Mouse (Mus musculus): ENCODE measurements around the gene Hoxc5.

Gene Hoxc5

DNA sequence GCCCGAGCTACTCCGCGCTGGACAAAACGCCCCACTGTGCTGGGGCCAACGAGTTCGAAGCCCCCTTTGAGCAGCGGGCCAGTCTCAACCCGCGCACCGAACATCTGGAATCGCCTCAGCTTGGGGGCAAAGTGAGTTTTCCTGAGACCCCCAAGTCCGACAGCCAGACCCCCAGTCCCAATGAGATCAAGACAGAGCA, at the start of gene Hoxc5:
TSS of gene Hoxc5 (plus strand) at position 132 of the 199 bp plus-strand sequence.
- no peak for DNase-seq (ENCODE audit: low spot score in 2 of 2)

GRCm38 (mm10) chr15:102917972-102918572, 49.2 kb upstream of the Hoxc5 start:
- DNase-seq (ENCODE audit: low spot score in 2 of 2) = no peak

DNA sequence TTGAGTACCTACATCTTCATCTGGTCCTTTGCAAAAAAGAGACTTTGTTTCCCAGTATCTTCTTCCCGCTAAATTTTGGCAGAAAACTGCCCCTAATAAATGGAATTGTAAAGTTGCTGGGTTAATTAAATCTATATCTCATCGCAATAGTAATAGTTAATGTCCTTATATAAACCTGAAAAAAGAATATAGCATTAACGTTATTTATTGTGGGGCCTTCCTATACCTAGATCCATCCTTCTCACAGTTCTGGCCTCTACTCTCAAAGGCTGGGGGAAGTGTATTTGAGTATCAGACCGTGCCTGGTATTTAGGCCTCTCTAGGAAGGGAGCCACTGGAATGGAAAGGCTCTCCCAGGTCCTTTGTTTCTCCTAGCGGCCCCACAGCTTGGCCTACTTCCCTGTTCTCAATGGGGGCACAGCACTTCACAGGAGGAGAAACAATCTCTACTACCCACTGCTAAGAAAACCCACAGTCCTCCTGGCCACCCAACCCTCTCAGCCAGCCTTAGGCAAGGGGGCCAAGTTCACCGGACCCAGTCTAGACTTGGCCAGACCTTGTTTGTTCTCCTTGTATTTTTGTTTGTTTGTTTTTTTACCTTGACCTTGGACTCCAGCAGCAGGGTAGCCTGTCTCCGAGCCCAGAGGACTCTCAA, 48.5 kb upstream of the Hoxc5 start:
- no peak for DNase-seq (ENCODE audit: low spot score in 2 of 2)

GRCm38 (mm10) chr15:102919336-102920180, 47.7 kb upstream of the Hoxc5 start:
- DNase-seq (ENCODE audit: low spot score in 2 of 2) = no peak

GRCm38 (mm10) chr15:102920619-102921018, 46.6 kb upstream of the Hoxc5 start:
- peak in 1 of 2 experiments; percentile 63 for DNase-seq (ENCODE audit: low spot score in 2 of 2)

GRCm38 (mm10) chr15:102921053-102922011, 45.9 kb upstream of the Hoxc5 start, which contains the start of gene Hoxc13:
Hoxc13 (plus strand) TSS chr15:102921103.
- no peak for DNase-seq (ENCODE audit: low spot score in 2 of 2)

GRCm38 (mm10) chr15:102922012-102922362, 45.3 kb upstream of the Hoxc5 start:
- peak; percentile 46 to 68 for DNase-seq (ENCODE audit: low spot score in 2 of 2)

DNA sequence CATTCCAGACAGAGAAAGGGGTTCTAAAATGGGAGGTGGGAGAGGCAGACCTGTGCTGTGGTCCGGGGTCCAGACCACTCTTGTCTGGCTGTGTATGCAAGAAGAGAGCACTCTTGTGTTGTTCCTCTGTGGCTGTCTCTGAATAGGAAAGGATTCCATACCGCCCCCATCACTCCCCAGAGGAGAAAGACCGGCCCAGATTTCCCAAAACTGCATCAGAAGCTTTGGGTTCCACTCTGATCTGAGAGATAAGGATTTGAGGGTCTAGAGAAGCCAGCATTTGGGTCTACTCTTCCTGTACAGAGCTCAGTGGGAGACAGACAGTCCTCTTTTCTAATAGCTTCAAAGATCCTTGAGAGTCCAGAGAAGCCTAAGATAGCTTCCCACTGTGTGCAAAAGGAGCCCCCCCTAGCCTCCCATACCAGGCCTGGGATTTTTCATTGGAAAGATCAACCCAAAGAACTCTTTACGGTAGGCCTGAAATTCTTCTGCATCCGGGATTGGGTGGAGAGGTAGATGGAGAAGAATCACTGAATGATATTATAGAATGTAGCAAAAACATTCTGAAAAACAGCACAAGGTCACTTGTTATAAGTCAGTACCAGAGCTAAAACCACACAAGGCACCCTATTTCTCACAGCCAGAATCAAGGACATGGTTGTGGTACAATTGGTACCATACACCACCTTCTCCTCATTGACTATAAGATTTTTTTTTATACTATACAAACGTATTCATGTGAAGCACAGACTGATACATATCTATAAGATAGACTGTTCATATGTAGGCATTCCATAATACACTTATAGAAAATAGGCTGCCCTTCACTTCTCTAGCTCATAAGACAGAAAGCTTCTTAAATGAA, 44.4 kb upstream of the Hoxc5 start:
- no peak for DNase-seq (ENCODE audit: low spot score in 2 of 2)

GRCm38 (mm10) chr15:102927032-102927645, 40.1 kb upstream of the Hoxc5 start:
- DNase-seq (ENCODE audit: low spot score in 2 of 2) = no peak

GRCm38 (mm10) chr15:102931706-102932358, 35.4 kb upstream of the Hoxc5 start:
- DNase-seq (ENCODE audit: low spot score in 2 of 2) = no peak

DNA sequence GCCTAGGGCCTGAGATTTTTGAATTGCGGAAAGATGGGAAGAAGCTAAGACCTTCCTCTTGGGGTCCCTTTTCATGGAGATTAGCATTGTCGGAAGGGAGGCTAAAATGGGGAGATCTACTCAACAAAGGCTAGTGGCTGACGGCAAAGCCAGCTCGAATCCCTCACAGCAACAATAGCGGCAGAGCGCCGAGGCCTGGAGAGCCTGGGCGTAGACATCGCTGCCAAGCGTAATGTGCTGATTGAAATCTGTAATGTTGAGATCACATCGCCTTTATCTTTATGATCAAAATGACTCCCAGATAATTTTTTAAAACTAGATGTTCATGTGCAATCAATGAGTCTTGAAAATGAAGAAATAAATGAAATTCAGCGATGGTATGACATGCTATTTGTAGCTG, 32.8 kb upstream of the Hoxc5 start:
- no peak for DNase-seq (ENCODE audit: low spot score in 2 of 2)

DNA sequence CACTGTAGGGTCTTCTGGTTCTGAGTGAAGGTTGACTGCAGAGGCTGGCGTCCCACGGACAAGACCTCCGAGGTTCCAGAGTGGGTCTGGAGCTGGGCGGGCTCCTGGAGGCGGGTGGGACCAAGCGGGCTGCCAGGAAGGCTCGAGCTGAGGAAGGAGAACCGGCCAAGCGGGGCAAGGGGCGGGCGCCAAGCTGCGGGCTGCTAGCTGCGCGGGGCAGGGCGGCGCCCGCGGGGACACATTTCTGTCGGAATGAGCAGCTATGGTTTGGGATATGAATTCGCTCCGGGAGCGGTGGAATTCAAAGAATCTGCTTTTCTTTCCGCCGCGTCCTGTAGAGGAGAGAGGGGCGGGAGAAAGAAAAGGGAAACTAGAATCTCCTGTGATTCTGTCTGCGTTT, 32.3 kb upstream of the Hoxc5 start:
- DNase-seq (ENCODE audit: low spot score in 2 of 2) = no peak

DNA sequence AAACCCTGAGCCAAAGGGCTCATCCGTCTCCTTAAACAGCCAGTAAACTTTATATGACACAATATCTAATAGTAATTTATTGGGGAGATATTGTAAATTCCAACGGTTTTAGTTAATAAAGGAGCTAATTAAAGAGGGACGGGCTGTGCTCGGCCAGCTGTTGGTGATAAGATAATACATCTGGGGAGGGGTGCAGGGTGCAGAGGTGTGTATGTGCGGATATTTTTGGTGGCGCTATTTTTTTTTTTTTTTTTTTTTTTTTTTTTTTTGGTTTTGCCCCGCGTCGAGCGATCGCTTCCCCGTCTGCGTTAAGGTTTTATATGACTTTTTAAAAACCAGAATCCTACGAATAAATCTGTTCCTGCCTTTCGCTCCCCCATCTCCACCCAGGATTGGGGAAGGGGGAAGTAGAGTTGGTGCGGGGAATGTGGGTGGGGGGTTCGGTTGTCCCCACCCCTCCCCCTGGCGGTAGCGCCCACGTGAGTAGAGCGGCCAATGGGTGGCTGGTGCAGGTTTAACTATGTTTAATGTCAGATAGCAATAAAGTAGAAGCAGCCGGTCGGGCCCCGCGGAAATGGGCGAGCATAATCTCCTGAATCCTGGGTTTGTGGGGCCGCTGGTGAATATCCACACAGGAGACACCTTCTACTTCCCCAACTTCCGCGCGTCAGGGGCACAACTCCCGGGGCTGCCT, 30.8 kb upstream of the Hoxc5 start, which contains the start of gene Hoxc12:
TSS of gene Hoxc12 (plus strand) at position 479 of the 694 bp plus-strand sequence.
- no peak for DNase-seq (ENCODE audit: low spot score in 2 of 2)

- no peak for DNase-seq (ENCODE audit: low spot score in 2 of 2)
These were observed 30.1 kb upstream of the Hoxc5 start for GRCm38 (mm10) chr15:102937036-102937666.

DNA sequence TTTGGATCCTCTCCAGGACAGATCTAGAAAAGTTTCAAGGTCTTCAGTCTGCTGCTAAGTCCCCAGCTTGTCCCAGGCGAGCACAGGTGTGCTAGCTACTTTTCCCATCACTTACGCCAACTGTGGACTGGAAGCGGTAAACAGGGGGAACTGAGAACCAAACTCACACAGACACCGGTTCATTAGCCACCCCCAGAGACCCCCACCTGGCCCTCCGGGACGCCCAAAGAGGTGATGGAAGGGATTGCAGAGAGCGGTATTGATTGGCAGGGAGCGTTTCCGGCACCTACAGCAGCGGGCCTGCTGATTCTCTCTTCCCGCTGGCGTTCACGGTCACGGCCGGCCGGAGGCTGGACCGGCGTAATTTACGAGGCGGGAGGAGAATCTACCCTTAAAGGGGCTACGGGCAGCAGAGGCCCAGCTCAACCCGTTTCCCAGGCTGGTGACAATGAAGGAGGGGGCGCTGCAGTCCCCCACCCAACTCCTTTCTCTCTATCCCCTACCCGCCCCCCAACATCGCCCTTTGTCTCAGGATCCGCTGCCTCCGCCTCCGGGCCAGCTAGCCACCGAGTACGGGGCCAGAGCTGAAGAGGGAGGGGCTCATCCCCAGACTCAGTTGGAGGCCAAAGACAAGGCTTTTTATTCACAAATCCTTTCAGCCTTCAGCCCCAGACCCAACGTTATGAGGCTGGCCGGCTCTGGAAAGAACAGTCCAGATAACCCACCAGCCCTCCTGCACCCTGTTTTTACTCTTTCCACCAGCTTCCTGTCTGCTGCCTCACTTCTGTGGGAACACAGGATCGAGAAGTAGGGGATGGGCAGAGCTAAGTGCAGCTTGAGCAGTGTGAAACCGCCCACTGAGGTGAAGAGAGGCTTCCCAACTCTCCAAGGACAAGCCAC, 27.7 kb upstream of the Hoxc5 start:
- DNase-seq (ENCODE audit: low spot score in 2 of 2) = no peak

- DNase-seq (ENCODE audit: low spot score in 2 of 2) = peak in 1 of 2 experiments; percentile 33
These were observed 24.3 kb upstream of the Hoxc5 start for GRCm38 (mm10) chr15:102942739-102943467.

DNA sequence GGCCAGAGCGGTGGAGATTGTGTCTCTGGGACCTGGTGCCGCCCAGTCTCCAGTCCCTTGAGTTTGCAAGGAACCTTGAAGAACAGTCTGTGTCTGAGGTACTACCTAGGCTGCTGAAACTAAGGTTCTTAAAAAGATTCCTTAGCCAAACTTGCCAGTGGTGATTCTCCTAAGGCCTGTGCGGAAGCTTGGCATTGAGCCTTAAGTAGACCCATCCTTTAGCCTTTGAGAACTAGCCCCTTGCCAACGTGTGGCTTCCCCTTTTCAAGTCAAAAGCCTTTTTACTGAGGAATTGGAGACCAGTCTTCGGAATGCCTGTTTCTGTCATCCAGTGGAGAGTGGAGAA, 23.8 kb upstream of the Hoxc5 start:
- no peak for DNase-seq (ENCODE audit: low spot score in 2 of 2)

Measured in urinary bladder, postnatal 36 days (tissue).